Mouse (Mus musculus): ENCODE data around the gene Fbxo34.

GRCm38 (mm10) chr14:47544877-47545276 is 94.7 kb downstream of the Fbxo34 start:
- TF ChIP-seq EP300 (optimal IDR thresholded peaks at IDR 0.05) = no peak
- no peak for TF ChIP-seq CTCF (IDR thresholded peaks at IDR 0.05; ENCODE audit: low read depth)
